Mouse (Mus musculus) stomach, embryonic 16.5 days (tissue): ENCODE data around the gene Psg20. TPM values are rescaled to one million over a fixed set of nuclear protein-coding genes. Genes with fewer than 3 reads are reported as not detected.
"Not testable (repeated sequence)": the region's sequence is repeated elsewhere in the genome, so short reads cannot be mapped to it uniquely, and the experiment has no call there.

Experiments used
- ATAC-seq: fragments of 200-750 bp; cut with Nextera tagmentation; 2 replicates; pipeline ENCODE4 v1.8.0; 2017; ENCODE audit warnings: moderate number of reproducible peaks, moderate TSS enrichment; ENCODE audit not compliant: insufficient read depth, low FRiP score
- H3K27ac ChIP-seq: fragments of 300-500 bp; sonication (generic); 2 replicates; pipeline ENCODE4 v1.5.1; 2014; ENCODE audit warnings: low read length
- H3K27me3 ChIP-seq: fragments of 300-500 bp; sonication (generic); 2 replicates; pipeline ENCODE4 v1.6.1; 2014; ENCODE audit warnings: low read length, control low read depth, mixed read lengths; ENCODE audit not compliant: control insufficient read depth, insufficient read depth
- H3K36me3 ChIP-seq: fragments of 300-500 bp; sonication (generic); 2 replicates; pipeline ENCODE4 v1.6.1; 2014; ENCODE audit warnings: low read length; ENCODE audit not compliant: control insufficient read depth, insufficient read depth
- H3K4me1 ChIP-seq: fragments of 300-500 bp; sonication (generic); 2 replicates; pipeline ENCODE4 v1.6.1; 2014; ENCODE audit warnings: low read length, control low read depth, mixed read lengths; ENCODE audit not compliant: control insufficient read depth, insufficient read depth
- H3K4me2 ChIP-seq: fragments of 300-500 bp; sonication (generic); 2 replicates; pipeline ENCODE4 v1.6.1; 2014; ENCODE audit warnings: low read depth, low read length, mixed read lengths
- H3K4me3 ChIP-seq: fragments of 300-500 bp; sonication (generic); replicated peaks from 2 replicates; pipeline ENCODE4 v1.5.1; 2014; ENCODE audit warnings: mild to moderate bottlenecking, low read length
- H3K9ac ChIP-seq: fragments of 300-500 bp; sonication (generic); 2 replicates; pipeline ENCODE4 v1.6.1; 2014; ENCODE audit warnings: low read length
- H3K9me3 ChIP-seq: fragments of 300-500 bp; sonication (generic); replicated peaks from 2 replicates; pipeline ENCODE4 v1.6.1; 2016; ENCODE audit warnings: low read length, control low read depth; ENCODE audit not compliant: control insufficient read depth
- WGBS: fragments of 180-500 bp; shearing (Covaris S2); extraction: QIAGEN DNeasy Blood & Tissue Kit; methylation state at CpG from one replicate; pipeline ENCODE4 v1.1.7; 2014; 5-methylcytosine and 5-hydroxymethylcytosine counted together
- polyA plus RNA-seq: library from polyadenylated mRNA; unstranded; fragments of >200 nt; fragmentation: Nextera tagmentation; extraction: Ambion mirVana; gene quantifications from 2 replicates; pipeline ENCODE4 v1.2.1, GENCODE M21; 2015

Gene Psg20
- polyA plus RNA-seq = not detected in 2 replicates

GRCm38 (mm10) chr7:18686085-18686484 is at the start of gene Psg20:
Gene Psg20, minus strand, starts transcription at chr7:18686185.
- ATAC-seq = no peak
- no peak within 1 kb of the TSS for H3K4me2 ChIP-seq
- H3K27ac ChIP-seq = no peak within 1 kb of the TSS
- 79% methylated on average over 2 of the region's 2 CpGs for WGBS
- no peak within 1 kb of the TSS for H3K9ac ChIP-seq
- no peak within 1 kb of the TSS for H3K4me3 ChIP-seq
- no peaks in the 10 kb centered on the region for H3K27me3 ChIP-seq
- no peaks in the 10 kb centered on the region for H3K4me1 ChIP-seq
- no peaks in the 10 kb centered on the region for H3K9me3 ChIP-seq
- H3K36me3 ChIP-seq = no peaks in the 10 kb centered on the region

- no peak overlapping the region for H3K9ac ChIP-seq
- no peak for ATAC-seq
- no peak overlapping the region for H3K4me2 ChIP-seq
- H3K27me3 ChIP-seq = no peaks in the 10 kb centered on the region
- H3K27ac ChIP-seq = no peak overlapping the region
- H3K9me3 ChIP-seq = no peaks in the 10 kb centered on the region
- no peaks in the 10 kb centered on the region for H3K36me3 ChIP-seq
- no peak overlapping the region for H3K4me3 ChIP-seq
- 0 out of 2 replicates have a peak, but pooled peaks cover 3% of the 10 kb centered on the region for H3K4me1 ChIP-seq
- WGBS = 39% methylated on average over 1 of the region's 1 CpGs
Observed at GRCm38 (mm10) chr7:18734451-18734850, 48.5 kb upstream of the Psg20 start.

GRCm38 (mm10) chr7:18733111-18733510 is 47.1 kb upstream of the Psg20 start:
- Histone ChIP-seq H3K4me3 (no peak overlapping the region), H3K4me1 (0 out of 2 replicates have a peak, but pooled peaks cover 3% of the 10 kb centered on the region), H3K9me3 (no peaks in the 10 kb centered on the region), H3K4me2 (no peak overlapping the region), H3K27ac (no peak overlapping the region), H3K27me3 (no peaks in the 10 kb centered on the region), H3K9ac (no peak overlapping the region), H3K36me3 (no peaks in the 10 kb centered on the region)
- no peak for ATAC-seq

- WGBS = 75% methylated on average over 1 of the region's 1 CpGs
- no peak for ATAC-seq
Observed at GRCm38 (mm10) chr7:18728391-18728790, 42.4 kb upstream of the Psg20 start.

GRCm38 (mm10) chr7:18725931-18726330 is 39.9 kb upstream of the Psg20 start:
- not testable (repeated sequence) for H3K36me3 ChIP-seq, H3K4me2 ChIP-seq, H3K4me1 ChIP-seq, ATAC-seq, H3K4me3 ChIP-seq, H3K27me3 ChIP-seq, H3K9me3 ChIP-seq, H3K9ac ChIP-seq, H3K27ac ChIP-seq

More at GRCm38 (mm10) chr7:18728391-18728790, 42.4 kb upstream of the Psg20 start:
- Histone ChIP-seq H3K4me2 (no peak overlapping the region), H3K9me3 (no peaks in the 10 kb centered on the region), H3K4me1 (no peaks in the 10 kb centered on the region), H3K36me3 (no peaks in the 10 kb centered on the region), H3K9ac (no peak overlapping the region), H3K27ac (no peak overlapping the region), H3K27me3 (no peaks in the 10 kb centered on the region), H3K4me3 (no peak overlapping the region)

GRCm38 (mm10) chr7:18724001-18724400 is 38.0 kb upstream of the Psg20 start:
- 71% methylated on average over 6 of the region's 6 CpGs for WGBS
- no peak overlapping the region for H3K27ac ChIP-seq

GRCm38 (mm10) chr7:18717790-18718189 is 31.8 kb upstream of the Psg20 start, which contains the start of gene Psg22:
Gene Psg22, plus strand, starts transcription at chr7:18718090.
- ATAC-seq = no peak
- no peak within 1 kb of the TSS for H3K4me3 ChIP-seq
- H3K36me3 ChIP-seq = no peaks in the 10 kb centered on the region
- H3K4me1 ChIP-seq = no peaks in the 10 kb centered on the region
- H3K9ac ChIP-seq = no peak within 1 kb of the TSS
- H3K27ac ChIP-seq = no peak within 1 kb of the TSS
- WGBS = 39% methylated on average over 2 of the region's 2 CpGs
- no peak within 1 kb of the TSS for H3K4me2 ChIP-seq
- no peaks in the 10 kb centered on the region for H3K9me3 ChIP-seq
- H3K27me3 ChIP-seq = no peaks in the 10 kb centered on the region

More at GRCm38 (mm10) chr7:18724001-18724400, 38.0 kb upstream of the Psg20 start:
- Histone ChIP-seq H3K4me2 (no peak overlapping the region), H3K27me3 (no peaks in the 10 kb centered on the region), H3K4me3 (no peak overlapping the region), H3K9me3 (no peaks in the 10 kb centered on the region), H3K9ac (no peak overlapping the region), H3K36me3 (no peaks in the 10 kb centered on the region), H3K4me1 (no peaks in the 10 kb centered on the region)
- no peak for ATAC-seq

GRCm38 (mm10) chr7:18715546-18715945 is 29.6 kb upstream of the Psg20 start:
- WGBS = 57% methylated on average over 4 of the region's 4 CpGs
- ATAC-seq = no peak
- H3K4me3 ChIP-seq = no peak overlapping the region
- H3K4me2 ChIP-seq = no peak overlapping the region
- H3K4me1 ChIP-seq = no peaks in the 10 kb centered on the region
- H3K9me3 ChIP-seq = no peaks in the 10 kb centered on the region
- H3K36me3 ChIP-seq = no peaks in the 10 kb centered on the region
- no peaks in the 10 kb centered on the region for H3K27me3 ChIP-seq
- no peak overlapping the region for H3K27ac ChIP-seq
- H3K9ac ChIP-seq = no peak overlapping the region

GRCm38 (mm10) chr7:18710846-18711245 is 24.9 kb upstream of the Psg20 start:
- Histone ChIP-seq H3K9ac (no peak overlapping the region), H3K27ac (no peak overlapping the region), H3K4me3 (no peak overlapping the region), H3K36me3 (no peaks in the 10 kb centered on the region), H3K9me3 (no peaks in the 10 kb centered on the region), H3K4me1 (no peaks in the 10 kb centered on the region), H3K27me3 (no peaks in the 10 kb centered on the region), H3K4me2 (no peak overlapping the region)
- 32% methylated on average over 1 of the region's 1 CpGs for WGBS
- no peak for ATAC-seq

- not testable (repeated sequence) for H3K36me3 ChIP-seq, H3K27me3 ChIP-seq, H3K4me1 ChIP-seq, H3K4me3 ChIP-seq, H3K9ac ChIP-seq, H3K27ac ChIP-seq, H3K4me2 ChIP-seq, H3K9me3 ChIP-seq, ATAC-seq
- 61% methylated on average over 4 of the region's 4 CpGs for WGBS
Observed at GRCm38 (mm10) chr7:18710331-18710730, 24.3 kb upstream of the Psg20 start.
